Mouse (Mus musculus) adrenal gland, postnatal 10 days (tissue): Measurements from ENCODE around the gene Insc. TPM values are rescaled to one million over a fixed set of nuclear protein-coding genes. Genes with fewer than 3 reads are reported as not detected.

ENCODE experiments used
- DNase-seq: peaks from one replicate; pipeline ENCODE4 v3.0.0; 2021; ENCODE audit warnings: mixed read lengths
- total RNA-seq, 2 experiments: library from RNA; stranded (reverse); gene quantifications; 2 replicates each; pipeline ENCODE4 v1.2.3; 2021

The Insc gene
- total RNA-seq, 2 experiments from 2014 or later = 3.7 to 8.1 TPM

GRCm38 (mm10) chr7:114827360-114827759 is 83.9 kb downstream of the Insc start:
- peak; percentile 20 for DNase-seq

- DNase-seq = no peak
Observed at GRCm38 (mm10) chr7:114832257-114832940, 88.9 kb downstream of the Insc start.

GRCm38 (mm10) chr7:114834504-114834903 is 91.0 kb downstream of the Insc start:
- no peak for DNase-seq

GRCm38 (mm10) chr7:114837268-114837667 is 93.8 kb downstream of the Insc start:
- DNase-seq = no peak

GRCm38 (mm10) chr7:114840029-114840745 is 96.7 kb downstream of the Insc start:
- no peak for DNase-seq

- peak; percentile 13 for DNase-seq
Observed at GRCm38 (mm10) chr7:114842644-114843211, 99.2 kb downstream of the Insc start.

- no peak for DNase-seq
Observed at GRCm38 (mm10) chr7:114847179-114847578, 103.7 kb downstream of the Insc start.

GRCm38 (mm10) chr7:114852387-114852786 is 108.9 kb downstream of the Insc start:
- peak; percentile 2 for DNase-seq

- DNase-seq = no peak
Observed at GRCm38 (mm10) chr7:114854169-114854568, 110.7 kb downstream of the Insc start.

- no peak for DNase-seq
Observed at GRCm38 (mm10) chr7:114860858-114861523, 117.5 kb downstream of the Insc start.

GRCm38 (mm10) chr7:114873315-114874012 is 130.0 kb downstream of the Insc start:
- no peak for DNase-seq

GRCm38 (mm10) chr7:114874032-114874441 is 130.5 kb downstream of the Insc start:
- DNase-seq = peak; percentile 46

GRCm38 (mm10) chr7:114874579-114874978 is 131.1 kb downstream of the Insc start:
- DNase-seq = no peak

GRCm38 (mm10) chr7:114883602-114884001 is 140.1 kb downstream of the Insc start:
- DNase-seq = no peak

- no peak for DNase-seq
Observed at GRCm38 (mm10) chr7:114886933-114887332, 143.4 kb downstream of the Insc start.

GRCm38 (mm10) chr7:114890215-114890614 is 146.7 kb downstream of the Insc start:
- no peak for DNase-seq

GRCm38 (mm10) chr7:114892618-114893257 is 149.2 kb downstream of the Insc start:
- DNase-seq = peak; percentile 10

- no peak for DNase-seq
Observed at GRCm38 (mm10) chr7:114893889-114894288, 150.4 kb downstream of the Insc start.

GRCm38 (mm10) chr7:114896966-114897697 is 153.6 kb downstream of the Insc start:
- DNase-seq = no peak
